Mouse (Mus musculus): ENCODE results near the gene Vamp5. TPM values are rescaled to one million over a fixed set of nuclear protein-coding genes. Genes with fewer than 3 reads are reported as not detected.

The Vamp5 gene
- polyA plus RNA-seq, 1 experiment from 2014 or later, result 7.6 TPM

DNA sequence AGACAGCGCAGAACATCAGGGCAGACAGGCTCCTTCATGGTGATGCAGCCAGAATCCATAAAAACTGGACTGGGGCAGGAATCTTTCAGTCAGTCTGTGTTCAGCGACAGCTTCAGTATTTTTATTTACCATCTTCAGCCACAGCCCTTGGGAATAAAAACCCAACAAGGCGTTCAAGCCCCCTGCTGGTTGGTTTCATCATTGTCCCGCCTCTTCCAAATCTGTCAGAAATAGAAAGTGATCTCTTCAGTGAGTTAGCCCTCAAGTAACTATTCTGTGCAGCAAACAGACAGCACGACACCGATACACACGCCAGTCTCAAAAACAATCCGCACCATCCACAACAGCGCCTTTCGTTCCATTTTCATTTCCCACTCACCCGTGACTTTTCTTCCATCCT is 61.2 kb downstream of the Vamp5 start:
- Histone ChIP-seq H3K9ac (no peak overlapping the region), H3K4me3 (replicated peaks) (no peak overlapping the region), H3K27ac (no peak overlapping the region), H3K9me3 (no peaks in the 10 kb centered on the region), H3K36me3 (replicated peaks) (peaks cover 87% of the 10 kb centered on the region), H3K27me3 (no peaks in the 10 kb centered on the region), H3K4me1 (no peaks in the 10 kb centered on the region), H3K4me2 (no peak overlapping the region)
- no peak for ATAC-seq (ENCODE audit: low FRiP score)
- WGBS, result 85% methylated on average over 11 of the region's 11 CpGs

Other genes starting within 250 kb of the Vamp5 start
- gene Atoh8, start 144.9 kb downstream of the Vamp5 start, polyA plus RNA-seq (2016; fragmentation: Nextera tagmentation; extraction: Ambion mirVana), result 6.5 and 7.5 TPM in 2 replicates
- gene Sftpb, start 75.9 kb downstream of the Vamp5 start, polyA plus RNA-seq (2016; fragmentation: Nextera tagmentation; extraction: Ambion mirVana), result not detected in 2 replicates
- gene Usp39, start 35.3 kb downstream of the Vamp5 start, polyA plus RNA-seq (2016; fragmentation: Nextera tagmentation; extraction: Ambion mirVana), result 74.0 and 76.4 TPM in 2 replicates
- gene 0610030E20Rik, start 33.2 kb downstream of the Vamp5 start, polyA plus RNA-seq (2016; fragmentation: Nextera tagmentation; extraction: Ambion mirVana), result 28.5 and 30.4 TPM in 2 replicates
- gene Tmem150a, start 25.0 kb downstream of the Vamp5 start, polyA plus RNA-seq (2016; fragmentation: Nextera tagmentation; extraction: Ambion mirVana), result 4.0 and 4.1 TPM in 2 replicates
- gene Rnf181, start 13.5 kb downstream of the Vamp5 start, polyA plus RNA-seq (2016; fragmentation: Nextera tagmentation; extraction: Ambion mirVana), result 97.4 and 97.5 TPM in 2 replicates
- 24.6 and 26.0 TPM in 2 replicates for gene Vamp8, start 10.2 kb upstream of the Vamp5 start, polyA plus RNA-seq (2016; fragmentation: Nextera tagmentation; extraction: Ambion mirVana)
- 19.1 and 19.8 TPM in 2 replicates for gene Ggcx, start 33.8 kb upstream of the Vamp5 start, polyA plus RNA-seq (2016; fragmentation: Nextera tagmentation; extraction: Ambion mirVana)
- 475 and 476 TPM in 2 replicates for gene Mat2a, start 59.1 kb upstream of the Vamp5 start, polyA plus RNA-seq (2016; fragmentation: Nextera tagmentation; extraction: Ambion mirVana)
- 0.40 and 0.47 TPM in 2 replicates for gene Sh2d6, start 141.2 kb upstream of the Vamp5 start, polyA plus RNA-seq (2016; fragmentation: Nextera tagmentation; extraction: Ambion mirVana)
- 4.1 and 5.4 TPM in 2 replicates for gene Capg, start 163.9 kb upstream of the Vamp5 start, polyA plus RNA-seq (2016; fragmentation: Nextera tagmentation; extraction: Ambion mirVana)
- gene Elmod3, start 217.9 kb upstream of the Vamp5 start, polyA plus RNA-seq (2016; fragmentation: Nextera tagmentation; extraction: Ambion mirVana), result 16.0 and 16.2 TPM in 2 replicates
- gene Retsat, start 218.0 kb upstream of the Vamp5 start, polyA plus RNA-seq (2016; fragmentation: Nextera tagmentation; extraction: Ambion mirVana), result 4.6 and 5.3 TPM in 2 replicates
- gene Tgoln1, start 236.5 kb upstream of the Vamp5 start, polyA plus RNA-seq (2016; fragmentation: Nextera tagmentation; extraction: Ambion mirVana), result 31.0 and 32.1 TPM in 2 replicates

Data from forebrain, embryonic 12.5 days (tissue).